Mouse (Mus musculus) frontal cortex, postnatal 36 days (tissue): ENCODE results near the gene Gm45194.
A peak's percentile ranks its signal among the peaks of the same experiment; 100 is the strongest.

Experiments
- DNase-seq, 2 experiments: peaks; one replicate each; pipeline ENCODE4 v3.0.0; 2022; ENCODE audit warnings: low spot score in 2 of 2

Gene Gm45194

GRCm38 (mm10) chrX:111891089-111891488 lies at the start of gene Gm45194:
TSS of gene Gm45194 (plus strand) at chrX:111891389.
- no peak for DNase-seq

- no peak for DNase-seq
These were observed 35.3 kb upstream of the Gm45194 start for GRCm38 (mm10) chrX:111855878-111856277.

- no peak for DNase-seq
These were observed 9.9 kb upstream of the Gm45194 start for GRCm38 (mm10) chrX:111881251-111881650.

GRCm38 (mm10) chrX:111894321-111895050 lies 3.3 kb downstream of the Gm45194 start:
- no peak for DNase-seq

GRCm38 (mm10) chrX:111895084-111895779 lies 4.0 kb downstream of the Gm45194 start:
- DNase-seq: no peak

- no peak for DNase-seq
These were observed 26.2 kb downstream of the Gm45194 start for GRCm38 (mm10) chrX:111917422-111917821.

GRCm38 (mm10) chrX:111960909-111961308 lies 69.7 kb downstream of the Gm45194 start:
- DNase-seq: no peak

GRCm38 (mm10) chrX:111999661-112000060 lies 108.5 kb downstream of the Gm45194 start:
- DNase-seq: no peak

- no peak for DNase-seq
These were observed 119.5 kb downstream of the Gm45194 start, which contains the start of gene Tex16 for GRCm38 (mm10) chrX:112010707-112011106. TSS of gene Tex16 (plus strand) at chrX:112011007.

GRCm38 (mm10) chrX:112238749-112239148 lies 347.6 kb downstream of the Gm45194 start, which contains the start of gene 4933403O08Rik:
TSS of gene 4933403O08Rik (plus strand) at chrX:112239049.
- DNase-seq: no peak

GRCm38 (mm10) chrX:112242916-112243315 lies 351.7 kb downstream of the Gm45194 start:
- no peak for DNase-seq

- peak; percentile 13 to 46 for DNase-seq
These were observed 364.3 kb downstream of the Gm45194 start for GRCm38 (mm10) chrX:112255513-112255912.

- no peak for DNase-seq
These were observed 382.4 kb downstream of the Gm45194 start for GRCm38 (mm10) chrX:112273550-112273949.
